Mouse (Mus musculus) kidney, adult 2 months (tissue): ENCODE data around the gene Arfgef3.

Experiments used
- CTCF ChIP-seq: fragments of 200-500 bp; conservative IDR thresholded peaks from 2 replicates; pipeline ENCODE4 v1.5.1; 2011; ENCODE audit warnings: low read depth, mild to moderate bottlenecking, control low read depth, low read length, moderate library complexity, mixed read lengths; ENCODE audit not compliant: insufficient read depth, insufficient read length
- POLR2A ChIP-seq: fragments of 200-500 bp; IDR thresholded peaks from one replicate; pipeline ENCODE4 v1.6.1; 2011; ENCODE audit warnings: low read depth, low read length, control low read depth

DNA sequence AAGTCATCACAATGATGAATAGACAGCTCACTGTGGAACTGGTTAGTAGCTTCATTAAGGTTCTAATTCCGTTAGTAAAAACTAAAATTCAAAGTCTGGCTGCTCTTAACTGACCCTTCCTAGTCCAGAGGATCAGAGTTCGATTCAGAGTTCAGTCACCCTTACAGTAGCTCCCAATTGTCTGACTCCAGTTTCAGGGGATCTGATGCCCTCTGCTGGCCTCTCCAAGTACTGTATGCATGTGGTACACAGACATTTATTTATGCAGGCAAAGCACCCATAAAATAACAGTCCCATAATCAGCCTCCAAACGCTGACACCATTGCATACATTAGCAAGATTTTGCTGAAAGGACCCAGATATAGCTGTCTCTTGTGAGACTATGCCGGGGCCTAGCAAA, 141.7 kb downstream of the Arfgef3 start:
- TF ChIP-seq POLR2A: no peak
- TF ChIP-seq CTCF: peak; percentile 76
